Comparison of ENCODE assay signal across 8 mouse cellular contexts in genomic region chr12:113142021-113142975, GRCm38 (mm10). TPM values are rescaled to one million over a fixed set of nuclear protein-coding genes. Genes with fewer than 3 reads are reported as not detected.
DNase-seq lines count a peak whose midpoint lies in the region; ATAC-seq and TF ChIP-seq lines count a peak whose summit lies in the region.

No protein-coding gene starts in this region.

- peaks cover 22% of the 10 kb centered on the region for H3K27me3 ChIP-seq in embryonic facial prominence, embryonic 11.5 days (ENCODE audit: control insufficient read depth, insufficient read depth, low read length)
- H3K27me3 ChIP-seq in heart, embryonic 11.5 days (ENCODE audit: control insufficient read depth, insufficient read depth, low read length) = no peaks in the 10 kb centered on the region
- H3K27me3 ChIP-seq in kidney, embryonic 14.5 days (ENCODE audit: control insufficient read depth, insufficient read depth, low read length) = 0 out of 2 replicates have a peak, but pooled peaks cover 7% of the 10 kb centered on the region
- peaks cover 29% of the 10 kb centered on the region for H3K27me3 ChIP-seq in liver, embryonic 14.5 days (ENCODE audit: control insufficient read depth, insufficient read depth, low read length)

- intact Hi-C loops in left cerebral cortex, postnatal 14 days (cut with DNase I) = no loop called here

- H3K9me3 ChIP-seq in embryonic facial prominence, embryonic 11.5 days (replicated peaks; ENCODE audit: control insufficient read depth, low read length) = no peaks in the 10 kb centered on the region
- H3K9me3 ChIP-seq in heart, embryonic 11.5 days (replicated peaks; ENCODE audit: control insufficient read depth, low read length) = no peaks in the 10 kb centered on the region
- H3K9me3 ChIP-seq in kidney, embryonic 14.5 days (ENCODE audit: control insufficient read depth, low read length) = no peaks in the 10 kb centered on the region
- no peaks in the 10 kb centered on the region for H3K9me3 ChIP-seq in liver, embryonic 14.5 days (ENCODE audit: control insufficient read depth, low read length)

- peaks cover 7% of the 10 kb centered on the region for H3K4me1 ChIP-seq in embryonic facial prominence, embryonic 11.5 days (ENCODE audit: control insufficient read depth, insufficient read depth, low read length)
- peaks cover 62% of the 10 kb centered on the region for H3K4me1 ChIP-seq in heart, embryonic 11.5 days (ENCODE audit: control insufficient read depth, insufficient read depth, low read length)
- H3K4me1 ChIP-seq in kidney, embryonic 14.5 days (ENCODE audit: control insufficient read depth, insufficient read depth, low read length) = peaks cover 34% of the 10 kb centered on the region
- peaks cover 14 to 16% of the 10 kb centered on the region in 2 experiments for H3K4me1 ChIP-seq in liver, embryonic 14.5 days (replicated peaks; ENCODE audit: control insufficient read depth in 2 of 2, insufficient read depth in 2 of 2, low read length in 1 of 2)

- 15% methylated on average over 15 of the region's 15 CpGs for WGBS in embryonic facial prominence, embryonic 11.5 days
- WGBS in heart, embryonic 11.5 days (ENCODE audit: insufficient replicate concordance) = 7% methylated on average over 15 of the region's 15 CpGs
- WGBS in kidney, embryonic 14.5 days = 16% methylated on average over 15 of the region's 15 CpGs
- 20% methylated on average over 15 of the region's 15 CpGs for WGBS in liver, embryonic 14.5 days (ENCODE audit: insufficient replicate concordance)

- H3K36me3 ChIP-seq in embryonic facial prominence, embryonic 11.5 days (replicated peaks; ENCODE audit: control insufficient read depth, insufficient read depth, low read depth, low read length) = no peaks in the 10 kb centered on the region; the same call in none of the 2 replicates
- H3K36me3 ChIP-seq in heart, embryonic 11.5 days (ENCODE audit: control insufficient read depth, insufficient read depth, low read length) = peaks cover 11% of the 10 kb centered on the region
- peaks cover 15% of the 10 kb centered on the region for H3K36me3 ChIP-seq in kidney, embryonic 14.5 days (ENCODE audit: control insufficient read depth, insufficient read depth, low read length)
- H3K36me3 ChIP-seq in liver, embryonic 14.5 days (replicated peaks; ENCODE audit: control insufficient read depth, insufficient read depth, low read depth) = no peaks in the 10 kb centered on the region; the same call in 1 of the 2 replicates

- no peak for TF ChIP-seq EP300 in liver, embryonic 14.5 days (IDR thresholded peaks at IDR 0.05; ENCODE audit: low read depth)

- peak overlapping the region; percentile 25; the same call in 1 of the 2 replicates for H3K9ac ChIP-seq in embryonic facial prominence, embryonic 11.5 days (replicated peaks; ENCODE audit: low read length)
- H3K9ac ChIP-seq in heart, embryonic 11.5 days (ENCODE audit: low read depth, low read length) = peak overlapping the region; percentile 99
- peak overlapping the region; percentile 45 for H3K9ac ChIP-seq in kidney, embryonic 14.5 days (ENCODE audit: low read depth, low read length)
- no peak overlapping the region for H3K9ac ChIP-seq in liver, embryonic 14.5 days (replicated peaks)

- no peak for ATAC-seq in embryonic facial prominence, embryonic 11.5 days (replicated peaks; ENCODE audit: insufficient number of reproducible peaks, low FRiP score, low TSS enrichment, low read depth)
- peak; percentile 27; the same call in 1 of the 2 replicates for ATAC-seq in heart, embryonic 11.5 days (replicated peaks; ENCODE audit: insufficient number of reproducible peaks, low FRiP score, low TSS enrichment)
- ATAC-seq in kidney, embryonic 14.5 days (ENCODE audit: low FRiP score, low TSS enrichment) = peak; percentile 17
- no peak for ATAC-seq in liver, embryonic 14.5 days (ENCODE audit: insufficient read depth)

- peak overlapping the region; percentile 6; the same call in 1 of the 2 replicates for H3K4me3 ChIP-seq in embryonic facial prominence, embryonic 11.5 days (ENCODE audit: low read depth, low read length)
- H3K4me3 ChIP-seq in heart, embryonic 11.5 days (ENCODE audit: low read depth, low read length) = peak overlapping the region; percentile 87
- peak overlapping the region; percentile 54 for H3K4me3 ChIP-seq in kidney, embryonic 14.5 days (ENCODE audit: low read length)
- peak overlapping the region; percentile 57 to 65; a peak in 2 of 4 replicates for H3K4me3 ChIP-seq in liver, embryonic 14.5 days (ENCODE audit: insufficient read depth in 1 of 2, low read depth in 2 of 2, low read length in 2 of 2)

- TF ChIP-seq CTCF in liver, embryonic 14.5 days (IDR thresholded peaks at IDR 0.05; ENCODE audit: low read depth) = no peak

- H3K27ac ChIP-seq in embryonic facial prominence, embryonic 11.5 days (replicated peaks; ENCODE audit: low read depth, low read length) = peak overlapping the region; percentile 35
- H3K27ac ChIP-seq in heart, embryonic 11.5 days (ENCODE audit: low read depth, low read length) = peak overlapping the region; percentile 97
- H3K27ac ChIP-seq in kidney, embryonic 14.5 days (ENCODE audit: low read depth, low read length) = peak overlapping the region; percentile 65; the same call in 1 of the 2 replicates
- H3K27ac ChIP-seq in liver, embryonic 14.5 days = no peak overlapping the region

- peak; percentile 46 to 75 for DNase-seq in left cerebral cortex, postnatal 14 days (ENCODE audit: low spot score in 2 of 2)
- no peak for DNase-seq in left cerebral cortex, adult 11 months (ENCODE audit: low spot score)
- peak; percentile 52 for DNase-seq in embryonic facial prominence, embryonic 11.5 days (ENCODE audit: low spot score)
- no peak for DNase-seq in liver, embryonic 14.5 days (ENCODE audit: low read depth in 3 of 3, low spot score in 3 of 3)
- DNase-seq in retina, embryonic 14.5 days (ENCODE audit: low spot score) = peak; percentile 56
- DNase-seq in thymus, postnatal 4 days = no peak

- H3K4me2 ChIP-seq in embryonic facial prominence, embryonic 11.5 days (ENCODE audit: low read depth, low read length) = peak overlapping the region; percentile 79
- peak overlapping the region; percentile 94 for H3K4me2 ChIP-seq in heart, embryonic 11.5 days
- H3K4me2 ChIP-seq in kidney, embryonic 14.5 days (replicated peaks; ENCODE audit: low read depth, low read length) = peak overlapping the region; percentile 65
- H3K4me2 ChIP-seq in liver, embryonic 14.5 days (ENCODE audit: low read depth) = peak overlapping the region; percentile 94

RNA-seq across cellular contexts. Expression of gene Crip2, which starts 2.3 kb away (rescaled TPM):
- total RNA-seq in left cerebral cortex, postnatal 14 days (2021) = 100 to 1,000 TPM; 199 to 200 TPM
- polyA plus RNA-seq in embryonic facial prominence, embryonic 11.5 days (2014; fragmentation: Nextera tagmentation; extraction: Ambion mirVana) = 72.7 and 83.3 TPM in 2 replicates
- polyA plus RNA-seq in heart, embryonic 11.5 days (2014; fragmentation: Nextera tagmentation; extraction: Ambion mirVana) = 1,118 and 1,169 TPM in 2 replicates
- 162 and 174 TPM in 2 replicates for polyA plus RNA-seq in kidney, embryonic 14.5 days (2014; fragmentation: Nextera tagmentation; extraction: Ambion mirVana)
- polyA plus RNA-seq in liver, embryonic 14.5 days (2012; rRNA removed) = 29.3 and 37.4 TPM in 2 replicates
- 35.0 and 38.1 TPM in 2 replicates for polyA plus RNA-seq in liver, embryonic 14.5 days (2014; fragmentation: Nextera tagmentation; extraction: Ambion mirVana)

RNA-seq across cellular contexts. Expression of gene Crip1, which starts 3.8 kb away (rescaled TPM):
- 10 to 100 TPM; 12.7 to 13.0 TPM for total RNA-seq in left cerebral cortex, postnatal 14 days (2021)
- polyA plus RNA-seq in embryonic facial prominence, embryonic 11.5 days (2014; fragmentation: Nextera tagmentation; extraction: Ambion mirVana) = 63.5 and 72.1 TPM in 2 replicates
- polyA plus RNA-seq in heart, embryonic 11.5 days (2014; fragmentation: Nextera tagmentation; extraction: Ambion mirVana) = 525 and 533 TPM in 2 replicates
- polyA plus RNA-seq in kidney, embryonic 14.5 days (2014; fragmentation: Nextera tagmentation; extraction: Ambion mirVana) = 194 and 281 TPM in 2 replicates
- 41.5 and 87.7 TPM in 2 replicates for polyA plus RNA-seq in liver, embryonic 14.5 days (2012; rRNA removed)
- 100.0 and 101 TPM in 2 replicates for polyA plus RNA-seq in liver, embryonic 14.5 days (2014; fragmentation: Nextera tagmentation; extraction: Ambion mirVana)

RNA-seq across cellular contexts. Expression of gene Tedc1, which starts 13.9 kb away (rescaled TPM):
- total RNA-seq in left cerebral cortex, postnatal 14 days (2021) = 1 to 10 TPM; 1.7 to 1.8 TPM
- polyA plus RNA-seq in embryonic facial prominence, embryonic 11.5 days (2014; fragmentation: Nextera tagmentation; extraction: Ambion mirVana) = 26.4 and 27.4 TPM in 2 replicates
- polyA plus RNA-seq in heart, embryonic 11.5 days (2014; fragmentation: Nextera tagmentation; extraction: Ambion mirVana) = 15.8 and 16.6 TPM in 2 replicates
- polyA plus RNA-seq in kidney, embryonic 14.5 days (2014; fragmentation: Nextera tagmentation; extraction: Ambion mirVana) = 33.0 and 37.4 TPM in 2 replicates
- 8.2 and 12.0 TPM in 2 replicates for polyA plus RNA-seq in liver, embryonic 14.5 days (2012; rRNA removed)
- polyA plus RNA-seq in liver, embryonic 14.5 days (2014; fragmentation: Nextera tagmentation; extraction: Ambion mirVana) = 6.4 and 6.8 TPM in 2 replicates

RNA-seq across cellular contexts. Expression of gene Tmem121, which starts 43.4 kb away (rescaled TPM):
- 10 to 100 TPM; 28.3 to 35.6 TPM for total RNA-seq in left cerebral cortex, postnatal 14 days (2021)
- polyA plus RNA-seq in embryonic facial prominence, embryonic 11.5 days (2014; fragmentation: Nextera tagmentation; extraction: Ambion mirVana) = 5.7 and 8.9 TPM in 2 replicates
- polyA plus RNA-seq in heart, embryonic 11.5 days (2014; fragmentation: Nextera tagmentation; extraction: Ambion mirVana) = 1.00 and 1.5 TPM in 2 replicates
- 4.2 and 13.9 TPM in 2 replicates for polyA plus RNA-seq in kidney, embryonic 14.5 days (2014; fragmentation: Nextera tagmentation; extraction: Ambion mirVana)
- 0.29 and 0.54 TPM in 2 replicates for polyA plus RNA-seq in liver, embryonic 14.5 days (2012; rRNA removed)
- 0.11 TPM in 1 of 2 replicates, not detected in the other for polyA plus RNA-seq in liver, embryonic 14.5 days (2014; fragmentation: Nextera tagmentation; extraction: Ambion mirVana)

RNA-seq across cellular contexts. Expression of gene Mta1, which starts 44.2 kb away (rescaled TPM):
- 10 to 100 TPM; 92.7 to 95.9 TPM for total RNA-seq in left cerebral cortex, postnatal 14 days (2021)
- 18.7 and 20.7 TPM in 2 replicates for polyA plus RNA-seq in embryonic facial prominence, embryonic 11.5 days (2014; fragmentation: Nextera tagmentation; extraction: Ambion mirVana)
- polyA plus RNA-seq in heart, embryonic 11.5 days (2014; fragmentation: Nextera tagmentation; extraction: Ambion mirVana) = 12.3 and 14.7 TPM in 2 replicates
- 23.0 and 26.2 TPM in 2 replicates for polyA plus RNA-seq in kidney, embryonic 14.5 days (2014; fragmentation: Nextera tagmentation; extraction: Ambion mirVana)
- 22.4 and 22.6 TPM in 2 replicates for polyA plus RNA-seq in liver, embryonic 14.5 days (2012; rRNA removed)
- polyA plus RNA-seq in liver, embryonic 14.5 days (2014; fragmentation: Nextera tagmentation; extraction: Ambion mirVana) = 4.7 and 6.3 TPM in 2 replicates

Comparison
In these comparisons a context has a peak if more than half of its experiments do, and no peak if none do; other contexts are left out.
1. DNase-seq: peak in left cerebral cortex, postnatal 14 days (2 of 2), embryonic facial prominence, embryonic 11.5 days (single experiment) and retina, embryonic 14.5 days (single experiment); none in left cerebral cortex, adult 11 months (single experiment), liver, embryonic 14.5 days (0 of 3) and thymus, postnatal 4 days (single experiment).
2. ATAC-seq: peak in heart, embryonic 11.5 days (single experiment) and kidney, embryonic 14.5 days (single experiment); none in embryonic facial prominence, embryonic 11.5 days (single experiment) and liver, embryonic 14.5 days (single experiment).
3. H3K4me3 ChIP-seq: peak in every context shown above with its lines; median percentile 87 in heart, embryonic 11.5 days; 61 in liver, embryonic 14.5 days; 54 in kidney, embryonic 14.5 days; 6 in embryonic facial prominence, embryonic 11.5 days.
4. Peak in every context shown above with its lines, with median percentiles within 50 percentile points of each other: H3K4me2 ChIP-seq.